Mouse (Mus musculus): ENCODE data around the gene Ndufs7. TPM values are rescaled to one million over a fixed set of nuclear protein-coding genes. Genes with fewer than 3 reads are reported as not detected.

The Ndufs7 gene
- polyA plus RNA-seq, 1 experiment from 2014 or later, result 274 TPM

GRCm38 (mm10) chr10:80298571-80299281 lies 49.8 kb downstream of the Ndufs7 start:
- Histone ChIP-seq H3K4me3 (replicated peaks; ENCODE audit: low read depth, low read length) (peak overlapping the region; percentile 89), H3K9me3 (ENCODE audit: control insufficient read depth, low read length) (no peaks in the 10 kb centered on the region), H3K27me3 (ENCODE audit: control insufficient read depth, insufficient read depth, low read length) (no peaks in the 10 kb centered on the region), H3K9ac (replicated peaks; ENCODE audit: low read length) (peak overlapping the region; percentile 99), H3K4me1 (ENCODE audit: control insufficient read depth, insufficient read depth, low read length) (peaks cover 58% of the 10 kb centered on the region), H3K4me2 (ENCODE audit: low read length) (peak overlapping the region; percentile 96), H3K36me3 (ENCODE audit: control insufficient read depth, insufficient read depth, low read length) (peaks cover 32% of the 10 kb centered on the region), H3K27ac (replicated peaks; ENCODE audit: low read depth, low read length) (peak overlapping the region; percentile 99)
- DNase-seq, result peak; percentile 96
- ATAC-seq (ENCODE audit: low FRiP score, low TSS enrichment), result peak; percentile 86
- WGBS, result 2% methylated on average over 26 of the region's 26 CpGs

DNA sequence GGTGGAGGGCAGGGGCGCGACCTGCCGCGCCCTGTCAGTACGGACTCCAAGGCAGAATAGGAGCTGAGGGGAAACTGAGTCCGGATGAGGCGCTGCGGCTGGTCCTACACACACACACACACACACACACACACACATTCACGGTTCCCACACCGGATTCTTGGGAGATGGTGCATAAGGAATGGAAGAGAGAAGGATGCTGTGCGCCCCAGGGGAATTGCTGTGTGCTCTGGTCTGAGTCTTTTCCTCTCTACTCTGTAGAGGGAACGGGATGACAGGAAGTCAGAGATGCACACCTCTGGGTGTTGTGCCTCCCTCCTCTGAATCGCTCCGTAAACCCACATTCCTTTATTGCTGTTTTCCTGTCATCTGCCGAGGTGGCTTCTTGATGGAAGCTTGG lies 50.4 kb downstream of the Ndufs7 start:
- Histone ChIP-seq H3K4me2 (ENCODE audit: low read length) (peak overlapping the region; percentile 96), H3K4me3 (replicated peaks; ENCODE audit: low read depth, low read length) (peak overlapping the region; percentile 89), H3K9me3 (ENCODE audit: control insufficient read depth, low read length) (no peaks in the 10 kb centered on the region), H3K4me1 (ENCODE audit: control insufficient read depth, insufficient read depth, low read length) (peaks cover 60% of the 10 kb centered on the region), H3K27ac (replicated peaks; ENCODE audit: low read depth, low read length) (peak overlapping the region; percentile 99), H3K36me3 (ENCODE audit: control insufficient read depth, insufficient read depth, low read length) (peaks cover 32% of the 10 kb centered on the region), H3K9ac (replicated peaks; ENCODE audit: low read length) (peak overlapping the region; percentile 99), H3K27me3 (ENCODE audit: control insufficient read depth, insufficient read depth, low read length) (no peaks in the 10 kb centered on the region)
- ATAC-seq (ENCODE audit: low FRiP score, low TSS enrichment) (no peak), DNase-seq (peak; percentile 80)
- WGBS, result 4% methylated on average over 15 of the region's 15 CpGs

GRCm38 (mm10) chr10:80299824-80300223 lies 50.9 kb downstream of the Ndufs7 start:
- 31% methylated on average over 10 of the region's 10 CpGs for WGBS
- DNase-seq, result no peak
- H3K4me1 ChIP-seq (ENCODE audit: control insufficient read depth, insufficient read depth, low read length), result peaks cover 65% of the 10 kb centered on the region

GRCm38 (mm10) chr10:80300672-80301181 lies 51.8 kb downstream of the Ndufs7 start:
- Histone ChIP-seq H3K4me1 (ENCODE audit: control insufficient read depth, insufficient read depth, low read length) (peaks cover 60% of the 10 kb centered on the region), H3K9me3 (ENCODE audit: control insufficient read depth, low read length) (no peaks in the 10 kb centered on the region), H3K27ac (replicated peaks; ENCODE audit: low read depth, low read length) (peak overlapping the region; percentile 99), H3K4me3 (replicated peaks; ENCODE audit: low read depth, low read length) (peak overlapping the region; percentile 89), H3K27me3 (ENCODE audit: control insufficient read depth, insufficient read depth, low read length) (no peaks in the 10 kb centered on the region), H3K4me2 (ENCODE audit: low read length) (peak overlapping the region; percentile 96), H3K9ac (replicated peaks; ENCODE audit: low read length) (peak overlapping the region; percentile 99), H3K36me3 (ENCODE audit: control insufficient read depth, insufficient read depth, low read length) (peaks cover 38% of the 10 kb centered on the region)
- DNase-seq, result peak; percentile 93
- ATAC-seq (ENCODE audit: low FRiP score, low TSS enrichment), result peak; percentile 80
- WGBS, result 6% methylated on average over 11 of the region's 11 CpGs

More at GRCm38 (mm10) chr10:80299824-80300223, 50.9 kb downstream of the Ndufs7 start:
- Histone ChIP-seq H3K4me2 (ENCODE audit: low read length) (peak overlapping the region; percentile 96), H3K27me3 (ENCODE audit: control insufficient read depth, insufficient read depth, low read length) (no peaks in the 10 kb centered on the region), H3K4me3 (replicated peaks; ENCODE audit: low read depth, low read length) (peak overlapping the region; percentile 89), H3K9ac (replicated peaks; ENCODE audit: low read length) (peak overlapping the region; percentile 99), H3K36me3 (ENCODE audit: control insufficient read depth, insufficient read depth, low read length) (peaks cover 32% of the 10 kb centered on the region), H3K9me3 (ENCODE audit: control insufficient read depth, low read length) (no peaks in the 10 kb centered on the region), H3K27ac (replicated peaks; ENCODE audit: low read depth, low read length) (peak overlapping the region; percentile 99)
- no peak for ATAC-seq (ENCODE audit: low FRiP score, low TSS enrichment)

DNA sequence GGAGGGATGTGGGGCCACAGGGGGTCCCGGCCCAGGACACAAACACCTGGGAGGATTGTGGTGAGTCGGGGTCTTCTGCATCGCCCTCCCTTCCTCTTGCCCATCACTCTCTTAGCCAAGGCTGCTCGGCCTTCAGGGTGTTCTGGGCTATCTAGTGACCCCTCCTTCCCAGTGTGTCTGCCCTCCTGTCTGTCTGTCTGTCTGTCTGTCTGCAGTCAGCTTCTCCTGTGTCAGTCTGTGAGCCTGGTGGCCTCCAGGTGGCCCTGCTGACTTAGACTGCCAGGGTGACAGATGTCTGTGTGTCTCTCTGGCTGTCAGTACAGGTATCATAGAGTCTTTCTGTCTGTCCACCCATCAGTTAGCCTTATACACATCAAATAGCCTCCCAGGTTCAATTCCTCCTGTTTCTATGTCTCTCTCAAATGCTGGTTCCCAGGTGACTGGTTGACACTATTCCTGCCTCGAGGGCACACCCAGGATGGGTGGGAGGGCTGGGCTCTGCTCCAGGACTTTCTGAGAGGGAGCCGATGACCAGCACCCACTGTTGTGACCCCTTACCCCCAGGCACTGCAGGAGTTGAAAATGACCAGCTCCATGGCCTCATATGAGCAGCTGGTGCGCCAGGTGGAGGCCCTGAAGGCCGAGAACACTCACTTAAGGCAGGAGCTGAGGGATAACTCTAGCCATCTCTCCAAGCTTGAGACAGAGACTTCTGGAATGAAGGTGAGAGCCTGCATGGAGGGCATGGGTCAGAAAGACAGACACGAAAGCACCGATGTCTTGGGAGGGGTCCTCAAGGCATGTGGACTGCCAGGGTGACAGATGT lies 52.5 kb downstream of the Ndufs7 start:
- H3K27me3 ChIP-seq (ENCODE audit: control insufficient read depth, insufficient read depth, low read length), result no peaks in the 10 kb centered on the region
- peak overlapping the region; percentile 89 for H3K4me3 ChIP-seq (replicated peaks; ENCODE audit: low read depth, low read length)
- peak overlapping the region; percentile 99 for H3K9ac ChIP-seq (replicated peaks; ENCODE audit: low read length)
- H3K4me2 ChIP-seq (ENCODE audit: low read length), result peak overlapping the region; percentile 96
- H3K36me3 ChIP-seq (ENCODE audit: control insufficient read depth, insufficient read depth, low read length), result peaks cover 45% of the 10 kb centered on the region
- WGBS, result 63% methylated on average over 10 of the region's 10 CpGs
- ATAC-seq (ENCODE audit: low FRiP score, low TSS enrichment) (no peak), DNase-seq (no peak)
- peaks cover 57% of the 10 kb centered on the region for H3K4me1 ChIP-seq (ENCODE audit: control insufficient read depth, insufficient read depth, low read length)
- no peaks in the 10 kb centered on the region for H3K9me3 ChIP-seq (ENCODE audit: control insufficient read depth, low read length)
- peak overlapping the region; percentile 99 for H3K27ac ChIP-seq (replicated peaks; ENCODE audit: low read depth, low read length)

GRCm38 (mm10) chr10:80302082-80302355 lies 53.1 kb downstream of the Ndufs7 start:
- H3K9me3 ChIP-seq (ENCODE audit: control insufficient read depth, low read length), result no peaks in the 10 kb centered on the region
- peak overlapping the region; percentile 99 for H3K9ac ChIP-seq (replicated peaks; ENCODE audit: low read length)
- peak overlapping the region; percentile 96 for H3K4me2 ChIP-seq (ENCODE audit: low read length)
- no peaks in the 10 kb centered on the region for H3K27me3 ChIP-seq (ENCODE audit: control insufficient read depth, insufficient read depth, low read length)
- H3K27ac ChIP-seq (replicated peaks; ENCODE audit: low read depth, low read length), result peak overlapping the region; percentile 99
- no peak for ATAC-seq (ENCODE audit: low FRiP score, low TSS enrichment)
- WGBS, result 48% methylated on average over 5 of the region's 5 CpGs
- H3K36me3 ChIP-seq (ENCODE audit: control insufficient read depth, insufficient read depth, low read length), result peaks cover 51% of the 10 kb centered on the region
- H3K4me3 ChIP-seq (replicated peaks; ENCODE audit: low read depth, low read length), result peak overlapping the region; percentile 89
- peaks cover 51% of the 10 kb centered on the region for H3K4me1 ChIP-seq (ENCODE audit: control insufficient read depth, insufficient read depth, low read length)
- DNase-seq, result no peak

DNA sequence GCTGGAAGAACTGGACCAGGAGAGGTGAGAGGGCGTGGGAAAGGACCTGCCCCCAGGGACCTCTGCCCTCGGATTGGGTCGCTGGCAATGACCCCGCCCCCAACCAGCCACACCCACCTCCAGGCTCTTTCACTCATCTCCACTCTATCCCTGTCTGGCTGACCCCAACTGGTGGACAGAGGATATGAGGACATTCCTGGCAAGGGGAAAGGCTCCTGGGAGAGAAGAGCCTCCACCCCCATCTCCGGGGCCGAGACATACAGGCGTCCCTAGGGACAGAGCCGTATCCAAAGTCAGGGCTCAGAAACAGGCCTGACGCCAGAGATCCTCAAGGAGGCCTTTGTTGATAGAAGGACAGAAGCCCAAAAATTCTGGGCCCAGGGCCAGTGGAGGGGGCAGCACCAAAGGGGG lies 53.6 kb downstream of the Ndufs7 start:
- H3K27ac ChIP-seq (replicated peaks; ENCODE audit: low read depth, low read length), result peak overlapping the region; percentile 99
- H3K4me2 ChIP-seq (ENCODE audit: low read length), result peak overlapping the region; percentile 96
- peak overlapping the region; percentile 99 for H3K9ac ChIP-seq (replicated peaks; ENCODE audit: low read length)
- H3K4me1 ChIP-seq (ENCODE audit: control insufficient read depth, insufficient read depth, low read length), result peaks cover 47% of the 10 kb centered on the region
- no peaks in the 10 kb centered on the region for H3K27me3 ChIP-seq (ENCODE audit: control insufficient read depth, insufficient read depth, low read length)
- DNase-seq (peak; percentile 76), ATAC-seq (ENCODE audit: low FRiP score, low TSS enrichment) (no peak)
- H3K36me3 ChIP-seq (ENCODE audit: control insufficient read depth, insufficient read depth, low read length), result peaks cover 55% of the 10 kb centered on the region
- 14% methylated on average over 9 of the region's 9 CpGs for WGBS
- peak overlapping the region; percentile 89 for H3K4me3 ChIP-seq (replicated peaks; ENCODE audit: low read depth, low read length)
- H3K9me3 ChIP-seq (ENCODE audit: control insufficient read depth, low read length), result no peaks in the 10 kb centered on the region

GRCm38 (mm10) chr10:80304458-80304857 lies 55.5 kb downstream of the Ndufs7 start:
- H3K9me3 ChIP-seq (ENCODE audit: control insufficient read depth, low read length), result no peaks in the 10 kb centered on the region
- no peaks in the 10 kb centered on the region for H3K27me3 ChIP-seq (ENCODE audit: control insufficient read depth, insufficient read depth, low read length)
- no peak overlapping the region for H3K4me3 ChIP-seq (replicated peaks; ENCODE audit: low read depth, low read length)
- no peak for ATAC-seq (ENCODE audit: low FRiP score, low TSS enrichment)
- peak overlapping the region; percentile 35 for H3K4me2 ChIP-seq (ENCODE audit: low read length)
- no peak overlapping the region for H3K27ac ChIP-seq (replicated peaks; ENCODE audit: low read depth, low read length)
- peaks cover 35% of the 10 kb centered on the region for H3K4me1 ChIP-seq (ENCODE audit: control insufficient read depth, insufficient read depth, low read length)
- peaks cover 75% of the 10 kb centered on the region for H3K36me3 ChIP-seq (ENCODE audit: control insufficient read depth, insufficient read depth, low read length)
- no peak for DNase-seq
- H3K9ac ChIP-seq (replicated peaks; ENCODE audit: low read length), result peak overlapping the region; percentile 20; the same call in 1 of the 2 replicates
- WGBS, result 51% methylated on average over 12 of the region's 12 CpGs
